Mouse (Mus musculus): Measurements from ENCODE around the gene Wnt9b. TPM values are rescaled to one million over a fixed set of nuclear protein-coding genes. Genes with fewer than 3 reads are reported as not detected.

The Wnt9b gene
- polyA plus RNA-seq, 1 experiment from 2014 or later = 0.41 TPM

DNA sequence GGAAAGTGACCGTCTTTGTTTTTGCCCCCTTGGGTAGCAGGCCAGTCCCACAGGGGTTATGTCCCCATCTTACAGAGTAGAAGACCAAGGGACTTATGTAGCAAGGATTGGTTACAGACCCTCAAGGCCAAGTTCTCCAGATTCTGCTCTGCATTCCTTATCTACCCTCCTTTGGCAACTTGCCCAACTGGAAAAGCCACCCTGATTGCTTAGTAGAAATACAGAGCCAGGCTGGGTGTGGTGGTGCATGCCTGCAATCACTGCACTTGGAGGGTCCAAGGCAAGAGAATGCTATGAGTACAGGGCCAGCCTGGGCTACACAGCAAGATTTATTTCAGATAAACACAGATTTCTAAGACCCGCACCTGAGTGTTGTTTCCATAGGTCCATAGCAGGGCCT lies 15.7 kb downstream of the Wnt9b start:
- Histone ChIP-seq H3K4me1 (ENCODE audit: control insufficient read depth, insufficient read depth, low read length) (peaks cover 4% of the 10 kb centered on the region; the same call in 1 of the 2 replicates), H3K36me3 (ENCODE audit: control insufficient read depth, insufficient read depth) (no peaks in the 10 kb centered on the region), H3K9ac (ENCODE audit: low read length) (no peak overlapping the region), H3K27me3 (ENCODE audit: control insufficient read depth, insufficient read depth, low read length) (no peaks in the 10 kb centered on the region), H3K9me3 (replicated peaks; ENCODE audit: control insufficient read depth, low read length) (no peaks in the 10 kb centered on the region), H3K4me3 (ENCODE audit: low read length) (no peak overlapping the region), H3K4me2 (ENCODE audit: low read depth, low read length) (no peak overlapping the region), H3K27ac (ENCODE audit: low read length) (no peak overlapping the region)
- no peak for ATAC-seq (replicated peaks; ENCODE audit: extremely low read depth, insufficient read depth, low FRiP score)
- WGBS = 81% methylated on average over 2 of the region's 2 CpGs

DNA sequence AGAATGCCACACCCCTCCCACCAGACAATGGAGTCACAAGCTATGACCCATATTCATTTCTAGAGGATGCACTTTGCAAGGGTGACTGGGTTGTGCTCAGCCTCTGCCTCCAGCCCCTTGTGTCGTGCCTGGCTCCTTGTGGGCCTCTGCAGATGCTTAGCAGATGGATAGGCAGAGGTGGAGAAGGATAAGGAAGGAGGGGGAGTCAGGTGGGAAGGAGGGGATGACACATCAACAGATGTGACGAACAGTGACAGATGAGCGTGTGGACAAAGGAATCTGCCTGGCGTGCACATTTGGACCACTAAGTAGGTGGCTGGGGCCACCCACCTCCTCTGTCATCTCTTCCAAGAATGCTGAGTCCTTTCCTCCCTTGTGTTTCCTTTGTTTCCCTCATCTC lies 16.6 kb downstream of the Wnt9b start:
- no peak for ATAC-seq (replicated peaks; ENCODE audit: extremely low read depth, insufficient read depth, low FRiP score)
- Histone ChIP-seq H3K9me3 (replicated peaks; ENCODE audit: control insufficient read depth, low read length) (no peaks in the 10 kb centered on the region), H3K4me3 (ENCODE audit: low read length) (no peak overlapping the region), H3K4me2 (ENCODE audit: low read depth, low read length) (no peak overlapping the region), H3K27ac (ENCODE audit: low read length) (no peak overlapping the region), H3K4me1 (ENCODE audit: control insufficient read depth, insufficient read depth, low read length) (peaks cover 4% of the 10 kb centered on the region; the same call in 1 of the 2 replicates), H3K9ac (ENCODE audit: low read length) (no peak overlapping the region), H3K36me3 (ENCODE audit: control insufficient read depth, insufficient read depth) (no peaks in the 10 kb centered on the region), H3K27me3 (ENCODE audit: control insufficient read depth, insufficient read depth, low read length) (no peaks in the 10 kb centered on the region)
- 71% methylated on average over 4 of the region's 4 CpGs for WGBS

- no peaks in the 10 kb centered on the region for H3K27me3 ChIP-seq (ENCODE audit: control insufficient read depth, insufficient read depth, low read length)
- H3K27ac ChIP-seq (ENCODE audit: low read length) = no peak overlapping the region
- no peaks in the 10 kb centered on the region for H3K9me3 ChIP-seq (replicated peaks; ENCODE audit: control insufficient read depth, low read length)
- no peak overlapping the region for H3K4me2 ChIP-seq (ENCODE audit: low read depth, low read length)
- no peaks in the 10 kb centered on the region for H3K36me3 ChIP-seq (ENCODE audit: control insufficient read depth, insufficient read depth)
- no peak for ATAC-seq (replicated peaks; ENCODE audit: extremely low read depth, insufficient read depth, low FRiP score)
- no peak overlapping the region for H3K4me3 ChIP-seq (ENCODE audit: low read length)
- H3K9ac ChIP-seq (ENCODE audit: low read length) = no peak overlapping the region
- H3K4me1 ChIP-seq (ENCODE audit: control insufficient read depth, insufficient read depth, low read length) = peaks cover 4% of the 10 kb centered on the region; the same call in 1 of the 2 replicates
- 81% methylated on average over 7 of the region's 7 CpGs for WGBS
Observed at GRCm38 (mm10) chr11:103732306-103732705, 17.3 kb downstream of the Wnt9b start.

DNA sequence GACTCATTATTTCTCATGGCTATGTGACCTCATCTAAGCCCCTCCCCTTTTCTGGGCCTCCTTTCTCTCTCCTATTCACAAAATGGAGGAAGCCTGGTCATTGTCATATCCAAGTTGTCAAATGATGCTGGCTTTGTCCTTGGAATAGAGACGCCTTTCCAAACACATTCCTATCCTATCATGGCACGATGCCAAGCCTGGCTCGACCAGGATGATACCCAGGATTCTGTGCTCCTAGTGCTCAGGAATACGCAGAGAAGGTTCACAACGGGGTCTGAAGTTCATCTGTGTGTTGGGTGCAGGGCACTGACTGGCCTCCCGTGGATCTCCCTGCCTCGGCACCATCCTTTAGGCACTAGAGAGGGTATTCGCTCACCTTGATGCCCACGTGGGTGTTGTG lies 18.0 kb downstream of the Wnt9b start:
- ATAC-seq (replicated peaks; ENCODE audit: extremely low read depth, insufficient read depth, low FRiP score) = 0 out of 2 replicates have a peak, but pooled peaks have one; percentile 10
- Histone ChIP-seq H3K36me3 (ENCODE audit: control insufficient read depth, insufficient read depth) (no peaks in the 10 kb centered on the region), H3K27ac (ENCODE audit: low read length) (no peak overlapping the region), H3K9me3 (replicated peaks; ENCODE audit: control insufficient read depth, low read length) (no peaks in the 10 kb centered on the region), H3K4me2 (ENCODE audit: low read depth, low read length) (no peak overlapping the region), H3K9ac (ENCODE audit: low read length) (no peak overlapping the region), H3K27me3 (ENCODE audit: control insufficient read depth, insufficient read depth, low read length) (no peaks in the 10 kb centered on the region), H3K4me3 (ENCODE audit: low read length) (no peak overlapping the region), H3K4me1 (ENCODE audit: control insufficient read depth, insufficient read depth, low read length) (peaks cover 4% of the 10 kb centered on the region; the same call in 1 of the 2 replicates)
- WGBS = 59% methylated on average over 9 of the region's 9 CpGs

- Histone ChIP-seq H3K36me3 (ENCODE audit: control insufficient read depth, insufficient read depth) (no peaks in the 10 kb centered on the region), H3K4me1 (ENCODE audit: control insufficient read depth, insufficient read depth, low read length) (peaks cover 4% of the 10 kb centered on the region; the same call in 1 of the 2 replicates), H3K4me3 (ENCODE audit: low read length) (no peak overlapping the region), H3K27me3 (ENCODE audit: control insufficient read depth, insufficient read depth, low read length) (no peaks in the 10 kb centered on the region), H3K9ac (ENCODE audit: low read length) (no peak overlapping the region), H3K4me2 (ENCODE audit: low read depth, low read length) (no peak overlapping the region), H3K27ac (ENCODE audit: low read length) (no peak overlapping the region), H3K9me3 (replicated peaks; ENCODE audit: control insufficient read depth, low read length) (no peaks in the 10 kb centered on the region)
- no peak for ATAC-seq (replicated peaks; ENCODE audit: extremely low read depth, insufficient read depth, low FRiP score)
- WGBS = 59% methylated on average over 9 of the region's 9 CpGs
Observed at GRCm38 (mm10) chr11:103729282-103729985, 20.2 kb downstream of the Wnt9b start.

GRCm38 (mm10) chr11:103724331-103724771 lies 25.3 kb downstream of the Wnt9b start:
- Histone ChIP-seq H3K9ac (ENCODE audit: low read length) (no peak overlapping the region), H3K4me3 (ENCODE audit: low read length) (no peak overlapping the region), H3K9me3 (replicated peaks; ENCODE audit: control insufficient read depth, low read length) (no peaks in the 10 kb centered on the region), H3K36me3 (ENCODE audit: control insufficient read depth, insufficient read depth) (no peaks in the 10 kb centered on the region), H3K27me3 (ENCODE audit: control insufficient read depth, insufficient read depth, low read length) (no peaks in the 10 kb centered on the region), H3K27ac (ENCODE audit: low read length) (no peak overlapping the region), H3K4me2 (ENCODE audit: low read depth, low read length) (no peak overlapping the region), H3K4me1 (ENCODE audit: control insufficient read depth, insufficient read depth, low read length) (peaks cover 6% of the 10 kb centered on the region; the same call in 1 of the 2 replicates)
- ATAC-seq (replicated peaks; ENCODE audit: extremely low read depth, insufficient read depth, low FRiP score) = no peak
- 62% methylated on average over 11 of the region's 11 CpGs for WGBS

- H3K4me2 ChIP-seq (ENCODE audit: low read depth, low read length) = peak overlapping the region; percentile 71
- ATAC-seq (replicated peaks; ENCODE audit: extremely low read depth, insufficient read depth, low FRiP score) = no peak; the same call in 1 of the 2 replicates
- H3K9ac ChIP-seq (ENCODE audit: low read length) = peak overlapping the region; percentile 57
- 18% methylated on average over 9 of the region's 9 CpGs for WGBS
- no peaks in the 10 kb centered on the region for H3K9me3 ChIP-seq (replicated peaks; ENCODE audit: control insufficient read depth, low read length)
- H3K27me3 ChIP-seq (ENCODE audit: control insufficient read depth, insufficient read depth, low read length) = no peaks in the 10 kb centered on the region
- H3K4me1 ChIP-seq (ENCODE audit: control insufficient read depth, insufficient read depth, low read length) = peaks cover 6% of the 10 kb centered on the region; the same call in 1 of the 2 replicates
- no peaks in the 10 kb centered on the region for H3K36me3 ChIP-seq (ENCODE audit: control insufficient read depth, insufficient read depth)
- peak overlapping the region; percentile 38 for H3K4me3 ChIP-seq (ENCODE audit: low read length)
- no peak overlapping the region for H3K27ac ChIP-seq (ENCODE audit: low read length)
Observed at GRCm38 (mm10) chr11:103722040-103722481, 27.6 kb downstream of the Wnt9b start.

DNA sequence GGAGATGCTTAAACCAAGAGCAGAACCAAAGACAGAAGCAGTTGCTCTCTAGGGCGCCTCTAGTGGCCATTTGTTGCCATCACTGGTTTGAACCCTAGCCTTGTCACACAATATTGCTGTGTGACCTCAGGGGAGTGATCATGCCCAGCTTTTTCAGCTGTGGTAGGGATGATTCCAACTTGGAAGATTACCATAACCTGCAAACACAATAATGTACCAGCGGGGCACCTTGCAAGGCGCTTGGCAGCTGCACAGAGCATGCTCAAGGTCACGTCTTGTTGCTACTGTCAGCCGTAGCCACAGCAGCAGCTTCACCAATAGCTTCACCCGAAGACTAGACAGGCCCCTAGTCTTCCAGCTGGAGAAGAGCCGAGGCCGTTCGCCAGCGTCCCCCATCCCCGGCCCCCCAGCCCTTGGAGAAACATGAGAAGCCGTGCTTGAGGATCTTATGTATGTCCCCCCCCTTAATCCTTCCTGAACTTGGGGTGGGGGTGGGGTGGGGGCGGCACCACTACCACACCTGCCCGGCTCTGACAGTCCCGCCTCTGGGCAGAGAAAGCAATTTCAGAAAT lies 28.1 kb downstream of the Wnt9b start:
- no peak; the same call in 1 of the 2 replicates for ATAC-seq (replicated peaks; ENCODE audit: extremely low read depth, insufficient read depth, low FRiP score)
- WGBS = 17% methylated on average over 15 of the region's 15 CpGs
- Histone ChIP-seq H3K36me3 (ENCODE audit: control insufficient read depth, insufficient read depth) (no peaks in the 10 kb centered on the region), H3K4me3 (ENCODE audit: low read length) (peak overlapping the region; percentile 38), H3K4me1 (ENCODE audit: control insufficient read depth, insufficient read depth, low read length) (peaks cover 6% of the 10 kb centered on the region; the same call in 1 of the 2 replicates), H3K27ac (ENCODE audit: low read length) (no peak overlapping the region), H3K27me3 (ENCODE audit: control insufficient read depth, insufficient read depth, low read length) (no peaks in the 10 kb centered on the region), H3K9me3 (replicated peaks; ENCODE audit: control insufficient read depth, low read length) (no peaks in the 10 kb centered on the region), H3K4me2 (ENCODE audit: low read depth, low read length) (peak overlapping the region; percentile 71), H3K9ac (ENCODE audit: low read length) (peak overlapping the region; percentile 57)

- H3K9ac ChIP-seq (ENCODE audit: low read length) = no peak overlapping the region
- no peaks in the 10 kb centered on the region for H3K9me3 ChIP-seq (replicated peaks; ENCODE audit: control insufficient read depth, low read length)
- ATAC-seq (replicated peaks; ENCODE audit: extremely low read depth, insufficient read depth, low FRiP score) = no peak
- peaks cover 6% of the 10 kb centered on the region; the same call in 1 of the 2 replicates for H3K4me1 ChIP-seq (ENCODE audit: control insufficient read depth, insufficient read depth, low read length)
- H3K36me3 ChIP-seq (ENCODE audit: control insufficient read depth, insufficient read depth) = no peaks in the 10 kb centered on the region
- 80% methylated on average over 5 of the region's 5 CpGs for WGBS
- H3K4me2 ChIP-seq (ENCODE audit: low read depth, low read length) = no peak overlapping the region
- H3K4me3 ChIP-seq (ENCODE audit: low read length) = no peak overlapping the region
- no peak overlapping the region for H3K27ac ChIP-seq (ENCODE audit: low read length)
- no peaks in the 10 kb centered on the region for H3K27me3 ChIP-seq (ENCODE audit: control insufficient read depth, insufficient read depth, low read length)
Observed at GRCm38 (mm10) chr11:103719436-103719835, 30.2 kb downstream of the Wnt9b start.

Measured in heart, embryonic 16.5 days (tissue).